Comparison of ENCODE assay signal across 8 mouse cellular contexts in genomic region chr2:170101132-170101531, GRCm38 (mm10). TPM values are rescaled to one million over a fixed set of nuclear protein-coding genes. Genes with fewer than 3 reads are reported as not detected.
DNase-seq lines count a peak whose midpoint lies in the region; ATAC-seq and TF ChIP-seq lines count a peak whose summit lies in the region.

No protein-coding gene starts in this region.

- H3K36me3 ChIP-seq in hindbrain, embryonic 10.5 days = peaks cover 5% of the 10 kb centered on the region; the same call in 1 of the 2 replicates
- H3K36me3 ChIP-seq in hindbrain, embryonic 12.5 days = no peaks in the 10 kb centered on the region
- no peaks in the 10 kb centered on the region for H3K36me3 ChIP-seq in midbrain, embryonic 16.5 days (ENCODE audit: control insufficient read depth, insufficient read depth, low read length)
- H3K36me3 ChIP-seq in spleen, adult 2 months (ENCODE audit: control insufficient read depth, insufficient read depth, low read length) = no peaks in the 10 kb centered on the region

- H3K9me3 ChIP-seq in hindbrain, embryonic 10.5 days = no peaks in the 10 kb centered on the region
- H3K9me3 ChIP-seq in hindbrain, embryonic 12.5 days (replicated peaks) = no peaks in the 10 kb centered on the region; the same call in 1 of the 2 replicates
- no peaks in the 10 kb centered on the region for H3K9me3 ChIP-seq in midbrain, embryonic 16.5 days (replicated peaks; ENCODE audit: control insufficient read depth, low read length, poor library complexity, severe bottlenecking)

- no peak overlapping the region for H3K4me2 ChIP-seq in hindbrain, embryonic 12.5 days (replicated peaks)
- no peak overlapping the region for H3K4me2 ChIP-seq in midbrain, embryonic 16.5 days (ENCODE audit: low read length)

- 8% methylated on average over 12 of the region's 12 CpGs for WGBS in hindbrain, embryonic 10.5 days
- 5% methylated on average over 12 of the region's 12 CpGs for WGBS in hindbrain, embryonic 12.5 days
- 4% methylated on average over 12 of the region's 12 CpGs for WGBS in midbrain, embryonic 16.5 days
- 1% methylated on average over 12 of the region's 12 CpGs for WGBS in spleen, adult 2 months

- ATAC-seq in hindbrain, embryonic 12.5 days (ENCODE audit: low FRiP score) = no peak
- 0 out of 2 replicates have a peak, but pooled peaks have one; percentile 46 for ATAC-seq in midbrain, embryonic 16.5 days

- TF ChIP-seq CTCF in cortical plate, adult 2 months (IDR thresholded peaks at IDR 0.05; ENCODE audit: extremely low read depth, insufficient read depth, low read length) = peak; percentile 96
- peak; percentile 99 for TF ChIP-seq CTCF in spleen, adult 2 months (IDR thresholded peaks at IDR 0.05; ENCODE audit: extremely low read depth, insufficient read depth, insufficient read length, insufficient replicate concordance)

- 0 out of 2 replicates have a peak, but pooled peaks cover 5% of the 10 kb centered on the region for H3K4me1 ChIP-seq in hindbrain, embryonic 10.5 days (replicated peaks)
- no peaks in the 10 kb centered on the region for H3K4me1 ChIP-seq in hindbrain, embryonic 12.5 days
- H3K4me1 ChIP-seq in cortical plate, adult 2 months (ENCODE audit: control insufficient read depth, insufficient read depth, low read length) = no peaks in the 10 kb centered on the region
- H3K4me1 ChIP-seq in midbrain, embryonic 16.5 days (ENCODE audit: control insufficient read depth, insufficient read depth, low read length) = no peaks in the 10 kb centered on the region
- peaks cover 4% of the 10 kb centered on the region; the same call in 1 of the 2 replicates for H3K4me1 ChIP-seq in spleen, adult 2 months (ENCODE audit: control insufficient read depth, insufficient read depth, insufficient read length)

- H3K9ac ChIP-seq in hindbrain, embryonic 12.5 days = no peak overlapping the region
- H3K9ac ChIP-seq in midbrain, embryonic 16.5 days (ENCODE audit: low read depth, low read length) = no peak overlapping the region

- DNase-seq in hindbrain, embryonic 10.5 days (ENCODE audit: low spot score) = peak; percentile 94
- DNase-seq in gastrocnemius, postnatal 14 days = peak; percentile 90
- DNase-seq in kidney, adult 18-20 months = peak; percentile 94
- peak; percentile 94 for DNase-seq in left cerebral cortex, postnatal 4 days
- DNase-seq in spleen, adult 2 months (ENCODE audit: low read depth in 1 of 2, low spot score in 2 of 2) = peak; percentile 54 to 89

- H3K27me3 ChIP-seq in hindbrain, embryonic 10.5 days (ENCODE audit: insufficient read depth, poor library complexity, severe bottlenecking) = no peaks in the 10 kb centered on the region
- no peaks in the 10 kb centered on the region for H3K27me3 ChIP-seq in hindbrain, embryonic 12.5 days
- no peaks in the 10 kb centered on the region for H3K27me3 ChIP-seq in midbrain, embryonic 16.5 days (ENCODE audit: control insufficient read depth, insufficient read depth, low read depth, low read length)
- H3K27me3 ChIP-seq in spleen, adult 2 months (ENCODE audit: control insufficient read depth, insufficient read depth, low read length) = no peaks in the 10 kb centered on the region

- intact Hi-C loops in gastrocnemius, postnatal 14 days (cut with DNase I; ENCODE audit: low total_unique reads) = loop anchor here (10.0 kb wide), 1 partner anchor 1036 kb away; no protein-coding TSS in a partner anchor
- intact Hi-C loops in left cerebral cortex, postnatal 4 days (cut with DNase I) = loop anchor here (2.0 kb wide), 1 partner anchor 1040 kb away; no protein-coding TSS in a partner anchor

- H3K27ac ChIP-seq in hindbrain, embryonic 10.5 days = peak overlapping the region; percentile 80
- H3K27ac ChIP-seq in hindbrain, embryonic 12.5 days = no peak overlapping the region
- no peak overlapping the region for H3K27ac ChIP-seq in cortical plate, adult 2 months (ENCODE audit: insufficient read depth, low read length)
- no peak overlapping the region for H3K27ac ChIP-seq in midbrain, embryonic 16.5 days (ENCODE audit: low read length)
- H3K27ac ChIP-seq in spleen, adult 2 months (ENCODE audit: insufficient read depth, low read length) = no peak overlapping the region

- no peak for TF ChIP-seq POLR2A in cortical plate, adult 2 months (IDR thresholded peaks at IDR 0.05; ENCODE audit: extremely low read depth, insufficient read depth, low read length)
- TF ChIP-seq POLR2A in spleen, adult 2 months (IDR thresholded peaks at IDR 0.05; ENCODE audit: low read depth, low read length) = no peak

- H3K4me3 ChIP-seq in hindbrain, embryonic 10.5 days = no peak overlapping the region
- no peak overlapping the region for H3K4me3 ChIP-seq in hindbrain, embryonic 12.5 days
- no peak overlapping the region for H3K4me3 ChIP-seq in cortical plate, adult 2 months (ENCODE audit: insufficient read depth, low read length)
- no peak overlapping the region for H3K4me3 ChIP-seq in midbrain, embryonic 16.5 days (ENCODE audit: low read depth, low read length)
- H3K4me3 ChIP-seq in spleen, adult 2 months (ENCODE audit: extremely low read depth, insufficient read depth, insufficient read length) = no peak overlapping the region

RNA-seq across cellular contexts. Expression of gene Zfp217, which starts 46.8 kb away (rescaled TPM):
- 3.0 TPM in 2 replicates for polyA plus RNA-seq in hindbrain, embryonic 10.5 days (2016; fragmentation: Nextera tagmentation; extraction: Ambion mirVana)
- 3.7 and 3.9 TPM in 2 replicates for polyA plus RNA-seq in hindbrain, embryonic 12.5 days (2016; fragmentation: Nextera tagmentation; extraction: Ambion mirVana)
- 1.7 and 1.9 TPM in 2 replicates for polyA plus RNA-seq in cortical plate, adult 2 months (2012; rRNA removed)
- total RNA-seq in gastrocnemius, postnatal 14 days (2021) = 10 to 100 TPM in 1 of 2 experiments, 1 to 10 TPM in 1; 7.7 to 10.1 TPM
- 1 to 10 TPM; 3.8 to 4.0 TPM for total RNA-seq in left cerebral cortex, postnatal 4 days (2021)
- polyA plus RNA-seq in midbrain, embryonic 16.5 days (2015; fragmentation: Nextera tagmentation; extraction: Ambion mirVana) = 0.87 and 1.0 TPM in 2 replicates
- 20.6 and 22.3 TPM in 2 replicates for polyA plus RNA-seq in spleen, adult 2 months (2012; rRNA removed)
